Mouse (Mus musculus) kidney, embryonic 14.5 days (tissue): Measurements from ENCODE around the gene Efs. TPM values are rescaled to one million over a fixed set of nuclear protein-coding genes. Genes with fewer than 3 reads are reported as not detected.
"Not testable (repeated sequence)": the region's sequence is repeated elsewhere in the genome, so short reads cannot be mapped to it uniquely, and the experiment has no call there.

Source experiments
- ATAC-seq: fragments of 200-750 bp; cut with Nextera tagmentation; 2 replicates; pipeline ENCODE4 v1.8.0; 2017; ENCODE audit warnings: moderate number of reproducible peaks, mild to moderate bottlenecking, moderate TSS enrichment, moderate library complexity; ENCODE audit not compliant: low FRiP score, low TSS enrichment
- H3K27ac ChIP-seq: fragments of 300-500 bp; sonication (generic); 2 replicates; pipeline ENCODE4 v1.5.1; 2014; ENCODE audit warnings: low read depth, mild to moderate bottlenecking, low read length, moderate library complexity, mixed read lengths
- H3K27me3 ChIP-seq: fragments of 300-500 bp; sonication (generic); 2 replicates; pipeline ENCODE4 v1.6.1; 2014; ENCODE audit warnings: mild to moderate bottlenecking, low read length; ENCODE audit not compliant: control insufficient read depth, insufficient read depth
- H3K36me3 ChIP-seq: fragments of 300-500 bp; sonication (generic); 2 replicates; pipeline ENCODE4 v1.6.1; 2014; ENCODE audit warnings: low read length, mixed read lengths; ENCODE audit not compliant: control insufficient read depth, insufficient read depth
- H3K4me1 ChIP-seq: fragments of 300-500 bp; sonication (generic); 2 replicates; pipeline ENCODE4 v1.6.1; 2014; ENCODE audit warnings: low read length, mixed read lengths; ENCODE audit not compliant: control insufficient read depth, insufficient read depth
- H3K4me2 ChIP-seq: fragments of 300-500 bp; sonication (generic); replicated peaks from 2 replicates; pipeline ENCODE4 v1.6.1; 2014; ENCODE audit warnings: low read depth, mild to moderate bottlenecking, low read length
- H3K4me3 ChIP-seq: fragments of 300-500 bp; sonication (generic); 2 replicates; pipeline ENCODE4 v1.5.1; 2014; ENCODE audit warnings: mild to moderate bottlenecking, low read length
- H3K9ac ChIP-seq: fragments of 300-500 bp; sonication (generic); 2 replicates; pipeline ENCODE4 v1.6.1; 2014; ENCODE audit warnings: low read depth, mild to moderate bottlenecking, low read length, moderate library complexity
- H3K9me3 ChIP-seq: fragments of 300-500 bp; sonication (generic); 2 replicates; pipeline ENCODE4 v1.6.1; 2016; ENCODE audit warnings: low read length; ENCODE audit not compliant: control insufficient read depth
- WGBS: fragments of 180-500 bp; shearing (Covaris S2); extraction: QIAGEN DNeasy Blood & Tissue Kit; methylation state at CpG from one replicate; pipeline ENCODE4 v1.1.7; 2014; 5-methylcytosine and 5-hydroxymethylcytosine counted together
- polyA plus RNA-seq: library from polyadenylated mRNA; unstranded; fragments of >200 nt; fragmentation: Nextera tagmentation; extraction: Ambion mirVana; gene quantifications from 2 replicates; pipeline ENCODE4 v1.2.1, GENCODE M21; 2014

The Efs gene
- 26.2 and 33.8 TPM in 2 replicates for polyA plus RNA-seq

GRCm38 (mm10) chr14:54925349-54926342 is at the start of gene Efs:
Efs (minus strand) TSS chr14:54926126.
- H3K27ac ChIP-seq, result peak within 1 kb of the TSS; percentile 99
- H3K4me2 ChIP-seq, result peak within 1 kb of the TSS; percentile 93
- H3K4me3 ChIP-seq, result peak within 1 kb of the TSS; percentile 50
- H3K9ac ChIP-seq, result peak within 1 kb of the TSS; percentile 86
- H3K27me3 ChIP-seq, result no peaks in the 10 kb centered on the region
- H3K4me1 ChIP-seq, result peaks cover 23% of the 10 kb centered on the region
- peaks cover 16% of the 10 kb centered on the region for H3K9me3 ChIP-seq
- peak; percentile 50 for ATAC-seq
- peaks cover 12% of the 10 kb centered on the region; the same call in 1 of the 2 replicates for H3K36me3 ChIP-seq
- WGBS, result 2% methylated on average over 57 of the region's 57 CpGs

GRCm38 (mm10) chr14:54974068-54974791 is 48.3 kb upstream of the Efs start:
- Histone ChIP-seq H3K27ac (no peak overlapping the region), H3K4me3 (no peak overlapping the region), H3K36me3 (no peaks in the 10 kb centered on the region), H3K9ac (no peak overlapping the region), H3K27me3 (no peaks in the 10 kb centered on the region), H3K4me1 (no peaks in the 10 kb centered on the region), H3K4me2 (no peak overlapping the region), H3K9me3 (no peaks in the 10 kb centered on the region)
- WGBS, result 85% methylated on average over 6 of the region's 6 CpGs
- no peak for ATAC-seq

GRCm38 (mm10) chr14:54972786-54973185 is 46.9 kb upstream of the Efs start:
- H3K27me3 ChIP-seq, H3K9me3 ChIP-seq, H3K27ac ChIP-seq, H3K9ac ChIP-seq, H3K4me1 ChIP-seq, H3K36me3 ChIP-seq, ATAC-seq, H3K4me3 ChIP-seq, H3K4me2 ChIP-seq: not testable (repeated sequence)
- 90% methylated on average over 7 of the region's 11 CpGs for WGBS

- Histone ChIP-seq H3K36me3 (no peaks in the 10 kb centered on the region), H3K27me3 (no peaks in the 10 kb centered on the region), H3K4me3 (no peak overlapping the region), H3K9me3 (no peaks in the 10 kb centered on the region), H3K9ac (no peak overlapping the region), H3K4me2 (no peak overlapping the region), H3K27ac (no peak overlapping the region), H3K4me1 (no peaks in the 10 kb centered on the region)
- ATAC-seq, result no peak
Measured at GRCm38 (mm10) chr14:54968344-54968743, 42.4 kb upstream of the Efs start.

GRCm38 (mm10) chr14:54967874-54968273 is 41.9 kb upstream of the Efs start:
- H3K4me1 ChIP-seq, result no peaks in the 10 kb centered on the region
- H3K27me3 ChIP-seq, result no peaks in the 10 kb centered on the region
- H3K4me3 ChIP-seq, result no peak overlapping the region
- no peaks in the 10 kb centered on the region for H3K9me3 ChIP-seq
- no peak for ATAC-seq
- H3K27ac ChIP-seq, result no peak overlapping the region
- H3K9ac ChIP-seq, result no peak overlapping the region
- 86% methylated on average over 3 of the region's 3 CpGs for WGBS
- no peaks in the 10 kb centered on the region for H3K36me3 ChIP-seq
- no peak overlapping the region for H3K4me2 ChIP-seq

GRCm38 (mm10) chr14:54966320-54966977 is 40.5 kb upstream of the Efs start, which contains the start of gene Myh6:
Myh6 (minus strand) TSS chr14:54966927.
- no peaks in the 10 kb centered on the region for H3K4me1 ChIP-seq
- no peak for ATAC-seq
- no peak within 1 kb of the TSS for H3K9ac ChIP-seq
- no peak within 1 kb of the TSS for H3K27ac ChIP-seq
- no peaks in the 10 kb centered on the region for H3K9me3 ChIP-seq
- no peak within 1 kb of the TSS for H3K4me3 ChIP-seq
- H3K27me3 ChIP-seq, result no peaks in the 10 kb centered on the region
- H3K36me3 ChIP-seq, result no peaks in the 10 kb centered on the region
- WGBS, result 67% methylated on average over 7 of the region's 7 CpGs
- H3K4me2 ChIP-seq, result no peak within 1 kb of the TSS

GRCm38 (mm10) chr14:54965631-54966030 is 39.7 kb upstream of the Efs start:
- Histone ChIP-seq H3K36me3 (no peaks in the 10 kb centered on the region), H3K4me2 (no peak overlapping the region), H3K4me1 (no peaks in the 10 kb centered on the region), H3K4me3 (no peak overlapping the region), H3K9me3 (no peaks in the 10 kb centered on the region), H3K9ac (no peak overlapping the region), H3K27ac (no peak overlapping the region), H3K27me3 (no peaks in the 10 kb centered on the region)
- WGBS, result 68% methylated on average over 6 of the region's 6 CpGs
- no peak for ATAC-seq

GRCm38 (mm10) chr14:54965044-54965443 is 39.1 kb upstream of the Efs start:
- no peaks in the 10 kb centered on the region for H3K27me3 ChIP-seq
- 81% methylated on average over 15 of the region's 15 CpGs for WGBS

More at GRCm38 (mm10) chr14:54965044-54965443, 39.1 kb upstream of the Efs start:
- Histone ChIP-seq H3K9ac (no peak overlapping the region), H3K4me1 (no peaks in the 10 kb centered on the region), H3K4me2 (no peak overlapping the region), H3K4me3 (no peak overlapping the region), H3K27ac (no peak overlapping the region), H3K36me3 (no peaks in the 10 kb centered on the region), H3K9me3 (no peaks in the 10 kb centered on the region)
- ATAC-seq, result no peak
